ENCODE assay signal across 22 mouse cellular contexts in the genomic region with DNA sequence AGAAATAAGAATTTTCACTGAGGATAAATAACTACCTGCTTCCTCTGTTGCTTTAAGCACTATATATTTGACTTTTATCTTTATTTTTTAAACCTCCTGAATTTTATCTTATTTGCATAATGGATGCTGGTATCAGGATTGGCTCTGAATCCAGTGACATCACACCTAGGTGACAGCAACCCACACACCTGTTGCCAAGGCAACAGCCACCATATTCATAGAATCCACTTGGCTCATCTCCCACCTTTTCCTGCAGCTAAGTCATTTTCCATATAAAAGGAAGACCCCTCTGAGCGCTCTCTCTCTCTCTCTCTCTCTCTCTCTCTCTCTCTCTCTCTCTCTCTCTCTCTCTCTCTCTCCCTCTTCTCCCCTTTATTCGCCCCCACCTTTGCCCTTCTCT. TPM values are rescaled to one million over a fixed set of nuclear protein-coding genes. Genes with fewer than 3 reads are reported as not detected.
DNase-seq lines count a peak whose midpoint lies in the region; ATAC-seq and TF ChIP-seq lines count a peak whose summit lies in the region.
"Had no signal": no experiment of that assay in that cellular context is flagged by ENCODE, and none has a peak within 500 bp of the region (broad histone marks: within the 10 kb centered on the region; RNA-seq: fewer than 3 reads in every experiment).

No protein-coding gene starts in this region.

- no peak for TF ChIP-seq CTCF in brain, embryonic 14.5 days (IDR thresholded peaks at IDR 0.05; ENCODE audit: borderline replicate concordance, extremely low read depth, insufficient read depth, insufficient read length)

- TF ChIP-seq POLR2A in brain, embryonic 14.5 days (IDR thresholded peaks at IDR 0.05; ENCODE audit: borderline replicate concordance, extremely low read depth, insufficient read depth, insufficient read length, poor library complexity, severe bottlenecking) = no peak

- intact Hi-C loops in left cerebral cortex, postnatal 4 days (cut with DNase I) = no loop called here

- DNase-seq in left cerebral cortex, adult 11 months (ENCODE audit: low spot score) = peak; percentile 18
- no peak for DNase-seq in left cerebral cortex, postnatal 4 days
- peak; percentile 66 to 82 for DNase-seq in right cerebral cortex, postnatal 10 days (ENCODE audit: low spot score in 2 of 2)
- DNase-seq in right cerebral cortex, postnatal 36 days (ENCODE audit: low spot score in 2 of 2) = no peak
- peak; percentile 66 for DNase-seq in brain, adult 2 months (ENCODE audit: low read depth, low spot score)
- peak; percentile 39 for DNase-seq in brain, embryonic 14.5 days (ENCODE audit: low read depth)
- no peak for DNase-seq in cerebellum, postnatal 36 days
- DNase-seq: adrenal gland, adult 2 months; adrenal gland, postnatal 25 days; cerebellum, adult 11-12 months; cerebellum, adult 9-10 months; cerebellum, postnatal 25 days; gastrocnemius, adult 2 months; gastrocnemius, postnatal 25 days; heart, adult 11 months; heart, postnatal 36 days had no signal

- ATAC-seq in frontal cortex, adult (ENCODE audit: low TSS enrichment) = no peak
- ATAC-seq: forebrain, embryonic 16.5 days had no signal

RNA-seq across cellular contexts. Expression of a gene that starts 3.6 kb away (rescaled TPM):
- not detected for total RNA-seq in left cerebral cortex, postnatal 4 days (2021)
- 0.08 and 0.21 TPM in 2 replicates for polyA plus RNA-seq in brain, embryonic 14.5 days (2012; rRNA removed)
- total RNA-seq: ES-E14; gastrocnemius, adult 2 months; gastrocnemius, postnatal 25 days; heart, postnatal 36 days had no signal
- polyA plus RNA-seq: adrenal gland, adult 2 months; embryonic facial prominence, embryonic 10.5 days; heart, embryonic 13.5 days; heart, postnatal 0 days had no signal

Comparison
In these comparisons a context has a peak if more than half of its experiments do, and no peak if none do; other contexts are left out.
1. DNase-seq: peak in left cerebral cortex, adult 11 months (single experiment), right cerebral cortex, postnatal 10 days (2 of 2), brain, adult 2 months (single experiment) and brain, embryonic 14.5 days (single experiment); none in left cerebral cortex, postnatal 4 days (single experiment), right cerebral cortex, postnatal 36 days (0 of 2) and cerebellum, postnatal 36 days (0 of 2).